ENCODE assay signal across 8 mouse cellular contexts in the genomic region with DNA sequence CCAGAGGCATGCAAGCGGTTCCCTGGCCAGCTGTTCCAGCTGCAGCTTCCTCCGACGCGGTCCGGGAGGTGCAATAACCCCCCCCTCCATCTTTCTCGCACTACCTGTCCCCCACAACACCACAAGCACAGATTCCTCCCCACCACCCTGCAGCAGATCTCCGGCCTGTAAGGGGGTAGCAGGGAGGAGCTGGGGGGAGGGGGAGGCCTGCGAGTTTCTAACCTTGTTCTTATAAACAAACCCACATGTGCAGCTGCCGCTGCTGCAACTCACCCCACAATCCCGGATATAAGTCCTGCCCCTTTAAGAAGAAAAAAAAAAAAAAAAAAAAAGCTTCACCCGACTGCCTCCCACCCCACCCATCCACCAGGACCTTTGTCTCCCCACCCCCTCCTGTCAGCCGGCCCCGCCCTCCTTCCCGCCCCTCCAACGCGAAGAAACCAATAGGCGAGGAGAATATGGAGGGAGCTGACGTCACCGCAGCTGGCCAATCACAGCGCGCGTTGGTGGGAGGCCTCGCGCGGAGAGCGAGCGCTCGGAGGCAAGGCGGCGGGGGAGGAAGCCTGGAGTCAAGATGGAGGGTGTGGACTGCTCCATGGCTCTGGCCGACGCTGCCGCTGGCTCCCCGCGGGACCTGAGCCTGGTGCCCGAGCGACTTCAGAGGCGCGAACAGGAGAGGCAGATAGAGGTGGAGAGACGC. TPM values are rescaled to one million over a fixed set of nuclear protein-coding genes. Genes with fewer than 3 reads are reported as not detected.
A peak's percentile ranks its signal among the peaks of the same experiment; 100 is the strongest.
DNase-seq lines count a peak whose midpoint lies in the region; ATAC-seq lines count a peak whose summit lies in the region.

A gene (plus strand): TSS at position 569 of the 700 bp plus-strand sequence.

- H3K9ac ChIP-seq in hindbrain, embryonic 14.5 days = peak within 1 kb of the TSS; percentile 96

- peaks cover 32% of the 10 kb centered on the region for H3K4me1 ChIP-seq in hindbrain, embryonic 14.5 days (replicated peaks; ENCODE audit: control insufficient read depth, insufficient read depth, low read length)

- WGBS in hindbrain, embryonic 14.5 days = under 1% methylated on average over 39 of the region's 40 CpGs

- H3K4me2 ChIP-seq in hindbrain, embryonic 14.5 days (replicated peaks) = peak within 1 kb of the TSS; percentile 90

- peak within 1 kb of the TSS; percentile 98 for H3K27ac ChIP-seq in hindbrain, embryonic 14.5 days

- no peaks in the 10 kb centered on the region for H3K9me3 ChIP-seq in hindbrain, embryonic 14.5 days (ENCODE audit: control insufficient read depth, low read length)

- no peaks in the 10 kb centered on the region; the same call in 1 of the 2 replicates for H3K36me3 ChIP-seq in hindbrain, embryonic 14.5 days (replicated peaks; ENCODE audit: control insufficient read depth, insufficient read depth)

- DNase-seq in R1 (ENCODE audit: low read depth, low spot score) = peak; percentile 98
- DNase-seq in cerebellum, postnatal 25 days = peak; percentile 96 to 98
- peak; percentile 88 to 94 for DNase-seq in frontal cortex, postnatal 25 days (ENCODE audit: low spot score in 2 of 2)
- DNase-seq in hindbrain, embryonic 14.5 days (ENCODE audit: low spot score) = peak; percentile 98
- peak; percentile 95 for DNase-seq in layer of hippocampus, postnatal 36 days
- peak; percentile 99 for DNase-seq in lung, postnatal 36 days
- peak; percentile 99 for DNase-seq in retina, postnatal 1 day
- DNase-seq in urinary bladder, adult 18-20 months (ENCODE audit: low spot score in 2 of 2) = peak; percentile 90 to 96

- peak; percentile 95 for ATAC-seq in hindbrain, embryonic 14.5 days (ENCODE audit: low FRiP score)

- peak within 1 kb of the TSS; percentile 97 for H3K4me3 ChIP-seq in hindbrain, embryonic 14.5 days (replicated peaks; ENCODE audit: low read length)

- H3K27me3 ChIP-seq in hindbrain, embryonic 14.5 days (ENCODE audit: control insufficient read depth, insufficient read depth, low read length) = no peaks in the 10 kb centered on the region

RNA-seq across cellular contexts. Expression of the gene that starts here (rescaled TPM):
- polyA plus RNA-seq in hindbrain, embryonic 14.5 days (2014; fragmentation: Nextera tagmentation; extraction: Ambion mirVana) = 54.7 and 61.6 TPM in 2 replicates
- total RNA-seq in layer of hippocampus, postnatal 36 days (2021) = 10 to 100 TPM; 29.0 to 32.8 TPM

Comparison
In these comparisons a context has a peak if more than half of its experiments do, and no peak if none do; other contexts are left out.
1. Peak in every context shown above with its lines: DNase-seq, ATAC-seq, H3K4me3 ChIP-seq and H3K27ac ChIP-seq.